Mouse (Mus musculus): Measurements from ENCODE around the gene Apcs. TPM values are rescaled to one million over a fixed set of nuclear protein-coding genes. Genes with fewer than 3 reads are reported as not detected.

The Apcs gene
- not detected in 2 replicates for polyA plus RNA-seq (2012; rRNA removed; ENCODE audit: low replicate concordance)

GRCm38 (mm10) chr1:172894777-172895357, at the start of gene Apcs:
Apcs (minus strand) TSS chr1:172895041.

Other genes starting within 250 kb of the Apcs start
- gene Crp, start 197.0 kb downstream of the Apcs start, polyA plus RNA-seq (2012; rRNA removed; ENCODE audit: low replicate concordance), result 0.14 TPM in 1 of 2 replicates, not detected in the other
- gene Olfr16, start 55.4 kb upstream of the Apcs start, polyA plus RNA-seq (2012; rRNA removed; ENCODE audit: low replicate concordance), result not detected in 2 replicates
- gene Olfr1408, start 242.3 kb upstream of the Apcs start, polyA plus RNA-seq (2012; rRNA removed; ENCODE audit: low replicate concordance), result not detected in 2 replicates

All from duodenum, adult 2 months (tissue).